Comparison of ENCODE assay signal across 8 mouse cellular contexts in genomic region chr3:84479293-84480005, GRCm38 (mm10). TPM values are rescaled to one million over a fixed set of nuclear protein-coding genes. Genes with fewer than 3 reads are reported as not detected.
A peak's percentile ranks its signal among the peaks of the same experiment; 100 is the strongest.
DNase-seq lines count a peak whose midpoint lies in the region; ATAC-seq and TF ChIP-seq lines count a peak whose summit lies in the region.

No protein-coding gene starts in this region.

- DNase-seq in kidney, postnatal 14 days = peak; percentile 78
- peak; percentile 69 for DNase-seq in ovary, postnatal 36 days (ENCODE audit: low spot score)
- peak; percentile 47 to 69 for DNase-seq in urinary bladder, postnatal 4 days (ENCODE audit: low spot score in 2 of 2)

- H3K4me3 ChIP-seq in ES-Bruce4 (ENCODE audit: low read depth, low read length) = peak overlapping the region; percentile 92
- peak overlapping the region; percentile 82 for H3K4me3 ChIP-seq in bone marrow, adult 2 months (replicated peaks; ENCODE audit: control insufficient read depth, low read depth, low read length)
- peak overlapping the region; percentile 63 for H3K4me3 ChIP-seq in embryonic facial prominence, embryonic 15.5 days (replicated peaks)
- H3K4me3 ChIP-seq in heart, embryonic 15.5 days = peak overlapping the region; percentile 64
- H3K4me3 ChIP-seq in lung, embryonic 16.5 days (ENCODE audit: low read length) = peak overlapping the region; percentile 71

- H3K9ac ChIP-seq in ES-Bruce4 (ENCODE audit: low read depth, poor library complexity, severe bottlenecking) = peak overlapping the region; percentile 57
- H3K9ac ChIP-seq in embryonic facial prominence, embryonic 15.5 days = peak overlapping the region; percentile 45; the same call in 1 of the 2 replicates
- H3K9ac ChIP-seq in heart, embryonic 15.5 days = peak overlapping the region; percentile 58
- H3K9ac ChIP-seq in lung, embryonic 16.5 days (ENCODE audit: low read length) = peak overlapping the region; percentile 79

- no peaks in the 10 kb centered on the region for H3K9me3 ChIP-seq in ES-Bruce4 (replicated peaks; ENCODE audit: control insufficient read depth, insufficient read depth, low read length, poor library complexity, severe bottlenecking)
- H3K9me3 ChIP-seq in embryonic facial prominence, embryonic 15.5 days (replicated peaks) = no peaks in the 10 kb centered on the region
- H3K9me3 ChIP-seq in heart, embryonic 15.5 days (replicated peaks) = no peaks in the 10 kb centered on the region
- no peaks in the 10 kb centered on the region for H3K9me3 ChIP-seq in lung, embryonic 16.5 days (ENCODE audit: control insufficient read depth, low read length)

- H3K27ac ChIP-seq in ES-Bruce4 (ENCODE audit: insufficient read depth, low read length) = no peak overlapping the region
- peak overlapping the region; percentile 82 for H3K27ac ChIP-seq in bone marrow, adult 2 months (ENCODE audit: control insufficient read depth, insufficient read depth, low read depth, low read length, poor library complexity)
- peak overlapping the region; percentile 56; the same call in 1 of the 2 replicates for H3K27ac ChIP-seq in embryonic facial prominence, embryonic 15.5 days (replicated peaks)
- H3K27ac ChIP-seq in heart, embryonic 15.5 days = no peak overlapping the region
- H3K27ac ChIP-seq in lung, embryonic 16.5 days (ENCODE audit: low read length) = peak overlapping the region; percentile 48

- no peaks in the 10 kb centered on the region for H3K4me1 ChIP-seq in ES-Bruce4 (ENCODE audit: control insufficient read depth, insufficient read depth, low read length)
- no peaks in the 10 kb centered on the region; the same call in 1 of the 2 replicates for H3K4me1 ChIP-seq in bone marrow, adult 2 months (ENCODE audit: control insufficient read depth, insufficient read depth, low read length)
- H3K4me1 ChIP-seq in embryonic facial prominence, embryonic 15.5 days = peaks cover 34% of the 10 kb centered on the region
- H3K4me1 ChIP-seq in heart, embryonic 15.5 days (replicated peaks) = peaks cover 24% of the 10 kb centered on the region
- H3K4me1 ChIP-seq in lung, embryonic 16.5 days (replicated peaks; ENCODE audit: control insufficient read depth, insufficient read depth, low read length) = peaks cover 16% of the 10 kb centered on the region

- no peak for TF ChIP-seq POLR2A in ES-Bruce4 (IDR thresholded peaks at IDR 0.05; ENCODE audit: insufficient read depth, low read length)
- TF ChIP-seq POLR2A in bone marrow, adult 2 months (IDR thresholded peaks at IDR 0.05; ENCODE audit: borderline replicate concordance, control insufficient read depth, low read depth, low read length) = peak; percentile 82

- no peak for TF ChIP-seq CTCF in ES-Bruce4 (IDR thresholded peaks at IDR 0.05; ENCODE audit: low read depth, low read length)
- no peak for TF ChIP-seq CTCF in bone marrow, adult 2 months (IDR thresholded peaks at IDR 0.05; ENCODE audit: control insufficient read depth, insufficient read depth, low read length)

- peaks cover 13% of the 10 kb centered on the region for H3K27me3 ChIP-seq in ES-Bruce4 (ENCODE audit: control insufficient read depth, insufficient read depth, low read length, poor library complexity, severe bottlenecking)
- H3K27me3 ChIP-seq in embryonic facial prominence, embryonic 15.5 days = peaks cover 25% of the 10 kb centered on the region
- H3K27me3 ChIP-seq in heart, embryonic 15.5 days = peaks cover 61% of the 10 kb centered on the region
- H3K27me3 ChIP-seq in lung, embryonic 16.5 days (ENCODE audit: control insufficient read depth, insufficient read depth, low read depth, low read length) = peaks cover 7% of the 10 kb centered on the region; the same call in 1 of the 2 replicates

- 1% methylated on average over 61 of the region's 61 CpGs for WGBS in bone marrow, adult 2 months
- under 1% methylated on average over 61 of the region's 61 CpGs for WGBS in embryonic facial prominence, embryonic 15.5 days
- WGBS in heart, embryonic 15.5 days = under 1% methylated on average over 61 of the region's 61 CpGs
- under 1% methylated on average over 61 of the region's 61 CpGs for WGBS in lung, embryonic 16.5 days

- H3K4me2 ChIP-seq in embryonic facial prominence, embryonic 15.5 days (replicated peaks) = peak overlapping the region; percentile 99
- peak overlapping the region; percentile 99 for H3K4me2 ChIP-seq in heart, embryonic 15.5 days
- peak overlapping the region; percentile 99 for H3K4me2 ChIP-seq in lung, embryonic 16.5 days (ENCODE audit: low read depth, low read length)

- ATAC-seq in embryonic facial prominence, embryonic 15.5 days (ENCODE audit: insufficient number of reproducible peaks, low FRiP score, low TSS enrichment, low read depth) = peak; percentile 64; the same call in 1 of the 2 replicates
- peak; percentile 53 for ATAC-seq in heart, embryonic 15.5 days (replicated peaks; ENCODE audit: insufficient number of reproducible peaks, insufficient read depth, low FRiP score, low read depth)
- peak; percentile 58 for ATAC-seq in lung, embryonic 16.5 days (ENCODE audit: low read depth)

- H3K36me3 ChIP-seq in ES-Bruce4 (ENCODE audit: control insufficient read depth, insufficient read depth, low read length, poor library complexity, severe bottlenecking) = no peaks in the 10 kb centered on the region
- no peaks in the 10 kb centered on the region for H3K36me3 ChIP-seq in embryonic facial prominence, embryonic 15.5 days
- H3K36me3 ChIP-seq in heart, embryonic 15.5 days = no peaks in the 10 kb centered on the region
- no peaks in the 10 kb centered on the region for H3K36me3 ChIP-seq in lung, embryonic 16.5 days (ENCODE audit: control insufficient read depth, insufficient read depth, low read length)

- TF ChIP-seq EP300 in ES-Bruce4 (IDR thresholded peaks at IDR 0.05; ENCODE audit: insufficient read depth, low read depth, low read length) = no peak

RNA-seq across cellular contexts. Expression of gene Fhdc1, which starts 0.8 kb away (rescaled TPM):
- polyA plus RNA-seq in ES-Bruce4 (2011; ENCODE audit: insufficient read depth, insufficient read length, low read depth, missing spikeins) = 1.8 and 3.4 TPM in 2 replicates
- polyA plus RNA-seq in bone marrow, adult 2 months (2011; ENCODE audit: insufficient read depth, insufficient read length, low replicate concordance, missing spikeins) = 41.2 and 43.5 TPM in 2 replicates
- 10.8 and 11.4 TPM in 2 replicates for polyA plus RNA-seq in embryonic facial prominence, embryonic 15.5 days (2015; fragmentation: Nextera tagmentation; extraction: Ambion mirVana)
- polyA plus RNA-seq in heart, embryonic 15.5 days (2015; fragmentation: Nextera tagmentation; extraction: Ambion mirVana) = 1.2 and 2.3 TPM in 2 replicates
- polyA plus RNA-seq in lung, embryonic 16.5 days (2015; fragmentation: Nextera tagmentation; extraction: Ambion mirVana) = 14.5 and 15.5 TPM in 2 replicates

Comparison
In these comparisons a context has a peak if more than half of its experiments do, and no peak if none do; other contexts are left out.
1. H3K27ac ChIP-seq: peak in bone marrow, adult 2 months (single experiment), embryonic facial prominence, embryonic 15.5 days (single experiment) and lung, embryonic 16.5 days (single experiment); none in ES-Bruce4 (single experiment) and heart, embryonic 15.5 days (single experiment).
2. Peak in every context shown above with its lines, with median percentiles within 50 percentile points of each other: H3K4me3 ChIP-seq, H3K9ac ChIP-seq, ATAC-seq, H3K4me2 ChIP-seq and DNase-seq.